Mouse (Mus musculus): Measurements from ENCODE around the gene Ppa2. TPM values are rescaled to one million over a fixed set of nuclear protein-coding genes. Genes with fewer than 3 reads are reported as not detected.

The Ppa2 gene
- total RNA-seq, 4 experiments from 2014 or later = 49.5 to 52.9 (median 51.3) TPM

- no peak for DNase-seq (ENCODE audit: low spot score in 2 of 2)
These were observed 80.0 kb downstream of the Ppa2 start for GRCm38 (mm10) chr3:133389803-133390387.

- no peak for DNase-seq (ENCODE audit: low spot score in 2 of 2)
These were observed 84.6 kb downstream of the Ppa2 start for GRCm38 (mm10) chr3:133394531-133394930.

- no peak for DNase-seq (ENCODE audit: low spot score in 2 of 2)
These were observed 93.9 kb downstream of the Ppa2 start for GRCm38 (mm10) chr3:133403849-133404248.

GRCm38 (mm10) chr3:133405636-133406035 lies 95.7 kb downstream of the Ppa2 start:
- no peak for DNase-seq (ENCODE audit: low spot score in 2 of 2)

GRCm38 (mm10) chr3:133406248-133406647 lies 96.3 kb downstream of the Ppa2 start:
- DNase-seq (ENCODE audit: low spot score in 2 of 2) = no peak

- DNase-seq (ENCODE audit: low spot score in 2 of 2) = no peak
These were observed 101.3 kb downstream of the Ppa2 start for GRCm38 (mm10) chr3:133411123-133411675.

GRCm38 (mm10) chr3:133411768-133412167 lies 101.9 kb downstream of the Ppa2 start:
- no peak for DNase-seq (ENCODE audit: low spot score in 2 of 2)

GRCm38 (mm10) chr3:133414747-133415146 lies 104.8 kb downstream of the Ppa2 start:
- DNase-seq (ENCODE audit: low spot score in 2 of 2) = no peak

GRCm38 (mm10) chr3:133423073-133423472 lies 113.2 kb downstream of the Ppa2 start:
- DNase-seq (ENCODE audit: low spot score in 2 of 2) = no peak

Other genes starting within 250 kb of the Ppa2 start
- 10 to 100 TPM in 3 of 4 experiments, 1 to 10 TPM in 1; 9.6 to 14.5 (median 12.9) TPM for gene Ints12, start 218.3 kb upstream of the Ppa2 start, total RNA-seq (2022)
- 10 to 100 TPM in 3 of 4 experiments, 1 to 10 TPM in 1; 9.8 to 12.9 (median 11.4) TPM for gene Gstcd, start 218.1 kb upstream of the Ppa2 start, total RNA-seq (2022)
- under 1 TPM in 2 of 4 experiments, not detected in 2; 0.09 to 0.51 TPM for gene Arhgef38, start 75.2 kb upstream of the Ppa2 start, total RNA-seq (2022)
- 10 to 100 TPM; 40.4 to 51.3 (median 44.4) TPM for gene Tet2, start 235.0 kb downstream of the Ppa2 start, total RNA-seq (2022)

Data from left cerebral cortex, adult 8-10 months (tissue).